Mouse (Mus musculus) lung, postnatal 25 days (tissue): ENCODE data around the gene A430078G23Rik.
"Not testable (repeated sequence)": the region's sequence is repeated elsewhere in the genome, so short reads cannot be mapped to it uniquely, and the experiment has no call there.

Experiments used
- DNase-seq: peaks from one replicate; pipeline ENCODE4 v3.0.0; 2022; ENCODE audit warnings: low spot score

Gene A430078G23Rik

DNA sequence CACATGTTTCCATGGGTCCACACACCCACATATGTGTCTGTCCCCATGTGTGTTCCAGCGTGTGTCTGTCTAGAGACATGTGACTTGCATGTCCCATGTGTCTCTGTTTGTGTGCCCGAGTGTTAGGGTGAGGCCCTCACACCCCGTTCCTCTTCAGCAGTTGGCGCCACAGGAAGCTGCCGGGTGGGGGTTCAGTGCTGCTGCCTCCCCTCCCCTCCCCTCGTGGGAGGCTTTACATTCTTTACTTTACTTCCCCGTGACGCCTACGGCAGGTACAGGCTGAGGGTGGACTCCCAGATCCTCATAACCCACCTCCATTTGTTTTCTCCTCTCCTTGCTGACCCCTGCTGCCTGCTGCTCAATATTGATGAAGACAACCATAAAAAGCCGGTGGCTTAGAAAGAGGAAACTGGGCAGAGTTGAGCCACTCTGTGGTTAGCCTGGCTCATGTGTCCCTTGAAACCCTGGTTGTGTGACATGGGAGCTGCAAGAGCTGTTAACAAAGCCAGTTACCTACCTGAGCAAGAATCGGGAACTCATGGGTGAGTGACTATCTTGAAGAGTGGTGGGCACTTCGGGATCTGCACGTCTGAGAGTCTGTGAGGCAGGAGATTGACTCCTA is at the start of gene A430078G23Rik:
TSS of gene A430078G23Rik (plus strand) at position 227 of the 622 bp plus-strand sequence.
- peak; percentile 71 for DNase-seq

DNA sequence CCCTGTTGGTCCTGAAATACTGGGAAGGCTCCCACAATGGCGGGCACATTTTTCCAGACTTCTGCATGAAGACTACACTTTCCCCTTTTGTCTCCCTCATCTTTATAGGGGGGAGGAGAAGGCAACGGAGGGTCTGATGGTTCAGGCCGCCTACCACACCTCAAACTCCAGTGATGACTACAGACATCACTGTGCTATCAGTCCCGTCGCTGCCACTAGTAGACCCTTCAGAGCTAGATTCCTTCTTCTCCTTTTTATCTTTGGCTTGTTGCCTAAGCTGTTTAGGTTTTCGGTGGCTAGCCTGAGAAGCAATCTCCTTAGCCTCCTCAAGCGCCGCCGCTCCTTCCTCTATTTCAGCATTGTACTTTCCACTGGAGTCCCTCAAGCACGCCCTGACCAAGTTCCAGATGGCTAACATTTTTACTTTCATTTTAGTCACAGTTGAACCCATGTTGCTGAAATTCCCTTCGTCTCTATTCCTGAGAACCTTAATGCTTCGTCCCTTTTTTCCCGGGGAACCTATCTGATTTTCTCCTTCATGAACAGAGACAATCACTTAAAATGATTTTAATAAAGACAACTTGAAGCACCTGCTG is 44.9 kb upstream of the A430078G23Rik start:
- peak; percentile 26 for DNase-seq

GRCm38 (mm10) chr8:3309636-3310035 is 43.6 kb upstream of the A430078G23Rik start:
- no peak for DNase-seq

DNA sequence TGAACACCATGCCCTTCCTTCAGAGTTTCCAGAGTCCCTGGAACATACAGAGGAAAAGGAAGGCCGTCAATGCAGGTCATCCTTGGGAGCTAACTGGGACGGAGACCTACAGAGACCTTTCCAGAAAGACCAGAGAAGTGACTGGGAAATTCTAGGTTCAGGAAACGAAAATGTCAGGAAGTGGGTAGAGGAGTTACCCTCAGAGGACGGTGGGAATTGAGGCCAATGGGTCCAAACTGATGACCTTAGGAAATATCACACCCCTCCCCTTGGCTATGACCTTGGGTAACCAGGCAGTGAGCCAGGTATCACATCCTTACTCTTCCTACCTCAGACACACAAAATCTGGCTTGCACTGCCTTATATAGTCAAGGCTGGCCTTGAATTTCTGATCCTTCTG is 41.7 kb upstream of the A430078G23Rik start:
- DNase-seq, result no peak

GRCm38 (mm10) chr8:3313417-3313816 is 39.8 kb upstream of the A430078G23Rik start:
- not testable (repeated sequence) for DNase-seq

DNA sequence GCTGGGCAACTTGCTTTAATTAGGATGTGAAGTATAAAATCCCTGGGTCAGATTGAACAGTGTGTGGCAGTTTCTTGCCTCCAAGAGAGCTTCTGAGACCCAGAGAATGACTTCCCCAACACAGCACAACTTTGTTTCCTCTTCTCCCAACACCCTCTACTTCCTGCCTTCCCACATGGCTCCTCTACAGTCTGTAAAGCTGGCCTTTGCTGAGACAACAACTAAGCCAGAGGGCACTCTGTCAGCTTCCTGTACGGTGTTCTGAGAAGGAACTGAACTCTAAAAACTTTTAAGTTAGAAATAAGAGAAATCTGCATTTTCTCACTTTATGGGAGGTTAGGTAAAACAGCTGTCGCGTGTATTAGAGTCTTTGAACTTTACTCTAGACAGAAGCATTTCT is 39.4 kb upstream of the A430078G23Rik start:
- no peak for DNase-seq

GRCm38 (mm10) chr8:3314345-3314744 is 38.9 kb upstream of the A430078G23Rik start:
- DNase-seq, result no peak

- DNase-seq, result no peak
Observed at GRCm38 (mm10) chr8:3316585-3316984, 36.6 kb upstream of the A430078G23Rik start.

DNA sequence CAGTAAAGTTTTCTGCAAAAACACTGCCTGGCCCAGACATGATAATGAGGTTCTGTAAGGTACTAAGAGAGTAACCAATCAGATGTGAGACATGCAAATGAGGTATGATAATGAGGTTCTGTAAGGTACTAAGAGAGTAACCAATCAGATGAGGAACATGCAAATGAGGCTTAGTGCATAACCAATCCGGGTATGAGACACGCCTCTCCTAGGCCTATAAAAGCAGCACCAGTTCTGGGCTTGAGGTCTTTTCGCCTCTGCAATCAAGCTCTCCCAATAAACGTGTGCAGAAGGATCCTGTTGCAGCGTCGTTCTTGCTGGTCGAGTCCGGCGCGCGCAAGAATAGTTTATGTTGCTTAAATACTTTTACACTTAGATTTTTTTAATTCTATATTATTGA is 33.9 kb upstream of the A430078G23Rik start:
- DNase-seq, result not testable (repeated sequence)

DNA sequence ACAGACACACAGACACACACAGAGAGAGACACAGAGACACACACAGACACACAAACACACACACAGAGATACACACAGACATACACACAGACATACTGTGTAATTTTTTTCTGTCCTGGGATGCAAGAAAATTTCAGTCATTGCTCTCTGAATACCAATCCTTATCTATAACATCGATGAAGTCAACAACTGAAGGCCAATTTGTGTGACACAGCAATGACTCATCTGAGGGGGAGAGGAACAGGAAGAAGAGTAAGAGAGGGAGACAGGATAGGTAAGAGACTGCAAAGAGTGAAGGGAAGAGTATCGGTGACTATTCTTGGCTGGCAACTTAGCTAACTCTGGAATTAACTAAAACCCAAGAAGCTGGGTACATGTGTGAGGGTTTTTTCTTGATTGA is 29.0 kb upstream of the A430078G23Rik start:
- DNase-seq, result no peak

- no peak for DNase-seq
Observed at GRCm38 (mm10) chr8:3327056-3327455, 26.2 kb upstream of the A430078G23Rik start.

GRCm38 (mm10) chr8:3327538-3328245 is 25.5 kb upstream of the A430078G23Rik start:
- DNase-seq, result no peak

GRCm38 (mm10) chr8:3330662-3331061 is 22.6 kb upstream of the A430078G23Rik start:
- DNase-seq, result peak; percentile 55

- no peak for DNase-seq
Observed at GRCm38 (mm10) chr8:3331692-3332091, 21.5 kb upstream of the A430078G23Rik start.

DNA sequence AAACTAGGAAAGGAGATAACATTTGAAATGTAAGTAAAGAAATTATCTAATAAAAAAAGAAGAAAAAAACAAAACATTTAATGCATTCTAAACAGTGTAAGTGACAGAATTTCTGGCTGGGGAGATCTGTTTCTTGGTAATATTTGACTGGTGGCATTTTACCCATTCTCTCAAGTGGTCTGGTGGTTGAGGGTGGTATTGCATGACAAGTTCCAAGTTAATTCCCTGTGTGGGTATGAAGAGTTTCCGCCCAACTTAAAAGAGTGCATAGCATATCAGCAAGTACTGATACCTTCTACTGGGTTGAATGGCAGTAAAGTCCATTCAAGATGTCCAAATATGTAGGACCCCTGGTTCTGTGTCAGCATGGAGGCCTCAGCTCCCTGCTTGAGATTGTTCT is 17.3 kb upstream of the A430078G23Rik start:
- DNase-seq, result no peak

DNA sequence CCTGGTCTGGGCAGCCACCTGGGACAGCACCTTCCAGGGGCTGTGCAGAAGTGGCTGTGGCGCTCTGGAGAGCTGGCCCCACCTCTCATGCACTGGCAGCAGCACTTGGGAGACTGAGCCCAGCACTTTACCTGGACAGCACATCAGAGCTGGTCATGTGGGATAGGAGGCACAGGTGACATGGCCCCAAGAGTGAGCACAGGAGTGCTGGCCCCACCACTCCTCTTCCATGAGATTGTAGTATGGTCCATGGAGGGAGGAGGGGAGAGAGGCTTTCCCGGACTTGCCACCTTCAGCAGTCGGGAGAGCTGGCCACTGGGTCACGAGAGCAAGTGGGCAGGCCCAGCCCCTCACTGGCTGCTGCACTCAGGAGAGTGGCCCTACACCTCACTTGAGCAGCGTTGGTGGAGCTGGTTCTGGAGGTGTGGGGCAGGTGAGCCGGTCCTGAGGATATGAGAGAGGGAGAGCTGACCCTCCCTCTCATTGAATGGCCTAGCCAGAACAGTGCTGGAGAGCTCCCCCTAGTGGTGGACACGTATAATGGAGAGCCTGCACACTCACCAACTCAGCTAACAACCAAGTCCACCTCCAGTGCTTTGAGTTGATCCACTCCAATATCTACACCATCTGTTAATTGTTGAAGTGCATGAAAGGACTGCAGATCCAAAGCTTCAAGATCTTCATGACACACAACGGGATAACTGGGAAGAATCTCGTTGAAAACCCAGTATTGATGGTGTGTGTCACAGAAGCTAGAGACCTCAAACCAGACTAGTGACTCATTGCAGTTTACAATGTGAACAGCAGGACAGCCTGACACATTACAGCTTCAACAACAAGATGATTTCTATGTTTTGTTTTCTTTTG is 16.3 kb upstream of the A430078G23Rik start:
- DNase-seq, result peak; percentile 58

GRCm38 (mm10) chr8:3337525-3337824 is 15.7 kb upstream of the A430078G23Rik start:
- not testable (repeated sequence) for DNase-seq

DNA sequence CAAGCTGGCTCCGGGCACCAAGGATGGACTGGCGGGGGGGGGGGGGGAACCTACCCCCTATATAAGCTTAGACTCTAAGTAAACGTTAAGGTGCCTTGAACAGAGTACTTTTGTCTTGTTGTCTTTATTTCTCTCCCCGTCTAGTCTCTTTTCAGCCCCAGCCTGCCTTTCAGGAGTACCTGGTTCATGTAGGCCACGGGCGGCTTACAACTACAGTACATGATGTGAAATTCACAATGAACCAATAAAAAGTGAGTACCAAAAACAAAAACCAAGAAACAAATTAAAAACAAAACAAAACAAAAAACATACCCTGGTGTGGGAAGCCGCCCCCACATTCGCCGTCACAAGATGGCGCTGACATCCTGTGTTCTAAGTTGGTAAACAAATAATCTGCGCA is 15.2 kb upstream of the A430078G23Rik start:
- no peak for DNase-seq

GRCm38 (mm10) chr8:3340711-3341110 is 12.5 kb upstream of the A430078G23Rik start:
- DNase-seq, result not testable (repeated sequence)

DNA sequence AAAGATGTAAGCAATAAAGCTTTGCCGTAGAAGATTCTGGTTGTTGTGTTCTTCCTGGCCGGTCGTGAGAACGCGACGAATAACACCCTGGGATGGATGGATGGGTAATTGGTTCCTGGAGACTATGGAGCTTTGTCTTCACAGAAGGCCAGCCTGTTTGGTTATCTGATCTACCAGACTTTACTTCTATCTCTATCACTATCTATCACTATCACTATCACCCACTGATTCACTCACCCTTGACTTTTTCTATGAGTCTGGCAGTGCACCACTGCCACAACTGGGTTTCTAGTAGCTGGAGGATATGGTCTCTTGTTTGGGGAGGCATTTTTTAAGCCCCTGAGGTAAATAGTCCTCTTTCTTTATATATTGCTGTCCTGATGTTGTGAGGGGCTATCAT is 7.9 kb upstream of the A430078G23Rik start:
- DNase-seq, result no peak

- DNase-seq, result no peak
Observed at GRCm38 (mm10) chr8:3346691-3347413, 6.4 kb upstream of the A430078G23Rik start.
